Mouse (Mus musculus) stomach, embryonic 15.5 days (tissue): Measurements from ENCODE around the gene Ppfibp2. TPM values are rescaled to one million over a fixed set of nuclear protein-coding genes. Genes with fewer than 3 reads are reported as not detected.

Experiments
- ATAC-seq: fragments of 200-750 bp; cut with Nextera tagmentation; 2 replicates; pipeline ENCODE4 v1.8.0; 2017; ENCODE audit warnings: low read depth, moderate number of reproducible peaks, moderate TSS enrichment; ENCODE audit not compliant: insufficient read depth, low FRiP score
- H3K27ac ChIP-seq: fragments of 300-500 bp; sonication (generic); 2 replicates; pipeline ENCODE4 v1.5.1; 2015; ENCODE audit warnings: mild to moderate bottlenecking, inconsistent platforms
- H3K27me3 ChIP-seq: fragments of 300-500 bp; sonication (generic); replicated peaks from 2 replicates; pipeline ENCODE4 v1.6.1; 2015; ENCODE audit warnings: inconsistent platforms
- H3K36me3 ChIP-seq: fragments of 300-500 bp; sonication (generic); 2 replicates; pipeline ENCODE4 v1.6.1; 2015; ENCODE audit warnings: inconsistent platforms
- H3K4me1 ChIP-seq: fragments of 300-500 bp; sonication (generic); 2 replicates; pipeline ENCODE4 v1.6.1; 2015; ENCODE audit warnings: inconsistent platforms
- H3K4me2 ChIP-seq: fragments of 300-500 bp; sonication (generic); 2 replicates; pipeline ENCODE4 v1.6.1; 2015; ENCODE audit warnings: mild to moderate bottlenecking, inconsistent platforms
- H3K4me3 ChIP-seq: fragments of 300-500 bp; sonication (generic); replicated peaks from 2 replicates; pipeline ENCODE4 v1.5.1; 2015; ENCODE audit warnings: inconsistent platforms
- H3K9ac ChIP-seq: fragments of 300-500 bp; sonication (generic); 2 replicates; pipeline ENCODE4 v1.6.1; 2015; ENCODE audit warnings: inconsistent platforms
- H3K9me3 ChIP-seq: fragments of 300-500 bp; sonication (generic); 2 replicates; pipeline ENCODE4 v1.6.1; 2016; ENCODE audit warnings: inconsistent platforms
- WGBS: fragments of 180-500 bp; shearing (Covaris S2); methylation state at CpG from one replicate; pipeline ENCODE4 v1.1.7; 2015; 5-methylcytosine and 5-hydroxymethylcytosine counted together
- polyA plus RNA-seq: library from polyadenylated mRNA; unstranded; fragments of >200 nt; fragmentation: Nextera tagmentation; extraction: Ambion mirVana; gene quantifications from 2 replicates; pipeline ENCODE4 v1.2.1, GENCODE M21; 2015

The Ppfibp2 gene
- polyA plus RNA-seq, 1 experiment from 2014 or later = 13.7 TPM

- peaks cover 7% of the 10 kb centered on the region; the same call in 1 of the 2 replicates for H3K4me1 ChIP-seq
- H3K36me3 ChIP-seq = no peaks in the 10 kb centered on the region
- no peaks in the 10 kb centered on the region for H3K27me3 ChIP-seq
- no peaks in the 10 kb centered on the region for H3K9me3 ChIP-seq
- ATAC-seq = no peak
- no peak overlapping the region for H3K9ac ChIP-seq
- H3K27ac ChIP-seq = no peak overlapping the region
- H3K4me3 ChIP-seq = no peak overlapping the region
- H3K4me2 ChIP-seq = no peak overlapping the region
- 63% methylated on average over 4 of the region's 4 CpGs for WGBS
Observed at GRCm38 (mm10) chr7:107688040-107688439, 93.0 kb downstream of the Ppfibp2 start.

- H3K27me3 ChIP-seq = no peaks in the 10 kb centered on the region
- H3K4me2 ChIP-seq = no peak overlapping the region
- H3K27ac ChIP-seq = no peak overlapping the region
- H3K9me3 ChIP-seq = no peaks in the 10 kb centered on the region
- no peak for ATAC-seq
- H3K4me1 ChIP-seq = peaks cover 7% of the 10 kb centered on the region; the same call in 1 of the 2 replicates
- H3K4me3 ChIP-seq = no peak overlapping the region
- H3K9ac ChIP-seq = no peak overlapping the region
- H3K36me3 ChIP-seq = no peaks in the 10 kb centered on the region
- WGBS = 31% methylated on average over 17 of the region's 17 CpGs
Observed at GRCm38 (mm10) chr7:107690426-107691221, 95.6 kb downstream of the Ppfibp2 start.

DNA sequence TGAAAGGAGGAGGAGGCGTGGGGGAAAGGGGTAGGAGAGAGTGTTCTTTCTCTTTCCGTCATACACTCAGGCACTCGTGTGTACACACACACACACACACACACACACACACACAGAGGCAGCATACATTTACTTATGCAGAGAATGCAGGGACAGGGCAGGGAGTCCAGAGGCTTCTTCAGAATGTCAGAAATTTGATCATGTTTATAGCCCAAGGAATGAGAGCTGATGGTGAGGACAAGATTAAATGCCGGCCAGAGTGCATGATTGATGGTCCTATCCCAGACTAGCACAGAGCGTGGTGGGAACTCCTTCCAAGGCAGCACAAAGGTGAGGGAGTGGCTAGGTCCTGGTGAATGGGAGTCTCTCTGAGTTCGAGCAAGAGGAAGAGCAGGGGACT, 96.5 kb downstream of the Ppfibp2 start:
- Histone ChIP-seq H3K9ac (no peak overlapping the region), H3K27ac (no peak overlapping the region), H3K4me3 (no peak overlapping the region), H3K36me3 (no peaks in the 10 kb centered on the region), H3K4me2 (no peak overlapping the region), H3K27me3 (no peaks in the 10 kb centered on the region), H3K4me1 (peaks cover 7% of the 10 kb centered on the region; the same call in 1 of the 2 replicates), H3K9me3 (no peaks in the 10 kb centered on the region)
- peak; percentile 38; the same call in 1 of the 2 replicates for ATAC-seq
- WGBS = 34% methylated on average over 6 of the region's 6 CpGs

- 63% methylated on average over 10 of the region's 10 CpGs for WGBS
- H3K27me3 ChIP-seq = no peaks in the 10 kb centered on the region
- H3K27ac ChIP-seq = no peak overlapping the region
Observed at GRCm38 (mm10) chr7:107694254-107694947, 99.4 kb downstream of the Ppfibp2 start.

GRCm38 (mm10) chr7:107697066-107697465, 102.1 kb downstream of the Ppfibp2 start:
- Histone ChIP-seq H3K4me1 (no peaks in the 10 kb centered on the region), H3K4me3 (no peak overlapping the region), H3K4me2 (no peak overlapping the region), H3K9me3 (no peaks in the 10 kb centered on the region), H3K9ac (no peak overlapping the region), H3K27ac (no peak overlapping the region), H3K36me3 (no peaks in the 10 kb centered on the region), H3K27me3 (no peaks in the 10 kb centered on the region)
- no peak for ATAC-seq
- 84% methylated on average over 5 of the region's 5 CpGs for WGBS

More at GRCm38 (mm10) chr7:107694254-107694947, 99.4 kb downstream of the Ppfibp2 start:
- Histone ChIP-seq H3K36me3 (no peaks in the 10 kb centered on the region), H3K4me1 (peaks cover 2% of the 10 kb centered on the region; the same call in 1 of the 2 replicates), H3K4me2 (no peak overlapping the region), H3K9me3 (no peaks in the 10 kb centered on the region), H3K4me3 (no peak overlapping the region), H3K9ac (no peak overlapping the region)
- ATAC-seq = no peak

GRCm38 (mm10) chr7:107699926-107700325, 104.9 kb downstream of the Ppfibp2 start:
- no peak; the same call in 1 of the 2 replicates for ATAC-seq
- no peaks in the 10 kb centered on the region for H3K36me3 ChIP-seq
- H3K9me3 ChIP-seq = no peaks in the 10 kb centered on the region
- H3K9ac ChIP-seq = no peak overlapping the region
- no peaks in the 10 kb centered on the region for H3K27me3 ChIP-seq
- no peak overlapping the region for H3K4me3 ChIP-seq
- 44% methylated on average over 1 of the region's 1 CpGs for WGBS
- H3K4me1 ChIP-seq = no peaks in the 10 kb centered on the region
- H3K4me2 ChIP-seq = no peak overlapping the region
- no peak overlapping the region for H3K27ac ChIP-seq

- Histone ChIP-seq H3K4me2 (no peak overlapping the region), H3K9me3 (no peaks in the 10 kb centered on the region), H3K9ac (no peak overlapping the region), H3K27ac (no peak overlapping the region), H3K27me3 (no peaks in the 10 kb centered on the region), H3K4me3 (no peak overlapping the region), H3K4me1 (no peaks in the 10 kb centered on the region), H3K36me3 (no peaks in the 10 kb centered on the region)
- ATAC-seq = no peak
- 80% methylated on average over 5 of the region's 5 CpGs for WGBS
Observed at GRCm38 (mm10) chr7:107700646-107701045, 105.6 kb downstream of the Ppfibp2 start.

- no peak overlapping the region for H3K4me2 ChIP-seq
- WGBS = 48% methylated on average over 13 of the region's 13 CpGs
- no peak for ATAC-seq
Observed at GRCm38 (mm10) chr7:107702461-107703380, 107.7 kb downstream of the Ppfibp2 start.

DNA sequence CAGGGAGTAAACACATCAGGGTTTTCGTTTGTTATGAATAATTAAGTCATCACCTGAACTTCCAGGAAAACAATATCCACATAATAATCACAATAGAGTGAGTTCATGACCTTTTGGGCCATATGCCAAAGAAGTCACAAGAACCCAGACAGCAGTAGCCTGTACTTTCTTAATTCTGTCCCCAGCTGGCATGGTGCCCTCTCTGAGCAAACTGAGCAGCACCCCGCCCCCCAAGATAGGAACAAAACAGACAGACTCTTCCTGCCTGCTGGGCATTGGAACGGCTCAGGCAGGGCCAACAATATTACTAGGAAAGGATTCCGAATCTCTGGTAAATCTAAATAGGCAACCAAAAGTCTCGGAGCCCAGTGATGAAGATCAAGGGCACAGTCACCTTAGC, 110.9 kb downstream of the Ppfibp2 start:
- H3K4me2 ChIP-seq = no peak overlapping the region
- no peaks in the 10 kb centered on the region for H3K36me3 ChIP-seq
- no peak overlapping the region for H3K9ac ChIP-seq
- ATAC-seq = no peak
- no peaks in the 10 kb centered on the region for H3K9me3 ChIP-seq
- H3K4me1 ChIP-seq = peaks cover 7% of the 10 kb centered on the region
- WGBS = 63% methylated on average over 5 of the region's 5 CpGs
- H3K4me3 ChIP-seq = no peak overlapping the region
- no peak overlapping the region for H3K27ac ChIP-seq
- H3K27me3 ChIP-seq = no peaks in the 10 kb centered on the region

More at GRCm38 (mm10) chr7:107702461-107703380, 107.7 kb downstream of the Ppfibp2 start:
- Histone ChIP-seq H3K9me3 (no peaks in the 10 kb centered on the region), H3K36me3 (no peaks in the 10 kb centered on the region), H3K4me1 (no peaks in the 10 kb centered on the region), H3K9ac (no peak overlapping the region), H3K27ac (peak overlapping the region; percentile 22; the same call in 1 of the 2 replicates), H3K27me3 (no peaks in the 10 kb centered on the region), H3K4me3 (no peak overlapping the region)

DNA sequence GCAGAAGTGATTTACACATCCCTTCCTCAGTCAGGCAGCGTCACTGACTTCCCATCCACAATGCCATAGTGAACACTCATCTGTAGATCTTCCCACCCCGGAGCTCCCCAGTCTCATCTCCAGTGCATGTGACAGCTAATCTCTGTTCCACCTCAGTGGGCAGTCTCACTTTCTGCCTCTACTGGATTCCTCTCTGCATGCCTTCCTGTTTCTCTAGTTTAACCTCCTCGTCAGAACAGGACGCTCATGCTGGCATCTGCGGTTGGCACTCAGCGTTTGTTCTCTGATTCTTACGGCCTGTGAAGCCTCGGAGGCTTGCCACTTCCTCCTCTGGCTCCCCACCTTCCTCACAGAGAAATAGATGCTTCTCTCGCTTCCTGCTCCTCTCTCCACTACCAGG, 112.6 kb downstream of the Ppfibp2 start:
- 70% methylated on average over 9 of the region's 9 CpGs for WGBS
- H3K9me3 ChIP-seq = no peaks in the 10 kb centered on the region
- H3K4me3 ChIP-seq = no peak overlapping the region
- no peak overlapping the region for H3K4me2 ChIP-seq
- no peak overlapping the region for H3K9ac ChIP-seq
- H3K36me3 ChIP-seq = no peaks in the 10 kb centered on the region
- no peak for ATAC-seq
- peak overlapping the region; percentile 84 for H3K27ac ChIP-seq
- no peaks in the 10 kb centered on the region for H3K27me3 ChIP-seq
- peaks cover 7% of the 10 kb centered on the region for H3K4me1 ChIP-seq

DNA sequence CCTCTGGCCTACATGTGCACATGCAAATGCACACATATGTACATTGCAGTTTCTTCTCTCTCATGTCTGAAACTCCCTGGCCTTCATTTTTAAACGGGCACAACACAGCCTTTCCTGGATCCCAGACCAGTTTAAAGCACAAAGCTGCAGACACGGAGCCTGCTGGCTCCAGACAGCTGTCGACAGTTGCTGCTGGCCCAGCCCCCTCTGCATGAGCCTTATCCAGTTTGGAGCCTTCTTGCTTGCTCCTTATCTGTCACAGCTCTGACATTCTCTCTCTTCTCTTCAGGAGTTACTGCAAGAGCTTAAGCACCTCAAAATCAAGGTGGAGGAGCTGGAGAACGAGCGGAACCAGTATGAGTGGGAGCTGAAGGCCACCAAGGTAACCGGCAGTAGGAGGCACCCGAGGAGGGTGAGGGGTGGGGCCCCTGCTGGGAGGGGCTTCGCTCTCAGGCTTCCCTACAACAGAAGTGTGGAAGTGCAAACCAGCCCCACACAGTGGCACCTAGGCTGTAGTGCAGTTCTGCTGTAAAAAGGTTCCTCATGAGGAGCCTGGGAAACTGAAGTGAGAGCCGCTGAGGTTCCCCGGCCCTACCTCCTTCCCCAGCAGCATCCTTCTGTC, 113.6 kb downstream of the Ppfibp2 start:
- H3K9me3 ChIP-seq = no peaks in the 10 kb centered on the region
- no peaks in the 10 kb centered on the region for H3K36me3 ChIP-seq
- peak overlapping the region; percentile 45 for H3K4me2 ChIP-seq
- ATAC-seq = peak; percentile 92
- WGBS = 0% methylated on average over 10 of the region's 10 CpGs
- no peak overlapping the region for H3K9ac ChIP-seq
- no peaks in the 10 kb centered on the region for H3K27me3 ChIP-seq
- peak overlapping the region; percentile 35 for H3K4me3 ChIP-seq
- H3K4me1 ChIP-seq = peaks cover 7% of the 10 kb centered on the region
- peak overlapping the region; percentile 84 for H3K27ac ChIP-seq
